ENCODE assay signal across 8 mouse cellular contexts in genomic region chr8:87708127-87708637, GRCm38 (mm10).
A peak's percentile ranks its signal among the peaks of the same experiment; 100 is the strongest.
DNase-seq lines count a peak whose midpoint lies in the region; ATAC-seq lines count a peak whose summit lies in the region.

No protein-coding gene starts in this region.

- peaks cover 13% of the 10 kb centered on the region for H3K4me1 ChIP-seq in kidney, embryonic 14.5 days (ENCODE audit: control insufficient read depth, insufficient read depth, low read length)
- peaks cover 64% of the 10 kb centered on the region for H3K4me1 ChIP-seq in forebrain, embryonic 12.5 days
- no peaks in the 10 kb centered on the region for H3K4me1 ChIP-seq in liver, embryonic 11.5 days (replicated peaks; ENCODE audit: control insufficient read depth, insufficient read depth, low read length)
- peaks cover 9% of the 10 kb centered on the region for H3K4me1 ChIP-seq in stomach, embryonic 15.5 days

- peak overlapping the region; percentile 21 for H3K4me2 ChIP-seq in kidney, embryonic 14.5 days (replicated peaks; ENCODE audit: low read depth, low read length)
- peak overlapping the region; percentile 35 for H3K4me2 ChIP-seq in forebrain, embryonic 12.5 days
- H3K4me2 ChIP-seq in liver, embryonic 11.5 days, result 0 out of 2 replicates have a peak overlapping the region, but pooled peaks have one; percentile 12
- H3K4me2 ChIP-seq in stomach, embryonic 15.5 days, result peak overlapping the region; percentile 46

- no peak for DNase-seq in kidney, adult 18-20 months
- DNase-seq in liver, embryonic 11.5 days (ENCODE audit: low spot score), result no peak
- DNase-seq in urinary bladder, postnatal 36 days (ENCODE audit: low spot score in 2 of 2), result no peak
- no peak for DNase-seq in lung, postnatal 36 days

- H3K27me3 ChIP-seq in kidney, embryonic 14.5 days (ENCODE audit: control insufficient read depth, insufficient read depth, low read length), result no peaks in the 10 kb centered on the region
- H3K27me3 ChIP-seq in forebrain, embryonic 12.5 days, result no peaks in the 10 kb centered on the region
- H3K27me3 ChIP-seq in liver, embryonic 11.5 days (replicated peaks; ENCODE audit: control insufficient read depth, insufficient read depth, low read length), result no peaks in the 10 kb centered on the region
- no peaks in the 10 kb centered on the region for H3K27me3 ChIP-seq in stomach, embryonic 15.5 days (replicated peaks)

- H3K36me3 ChIP-seq in kidney, embryonic 14.5 days (ENCODE audit: control insufficient read depth, insufficient read depth, low read length), result no peaks in the 10 kb centered on the region
- no peaks in the 10 kb centered on the region for H3K36me3 ChIP-seq in forebrain, embryonic 12.5 days (replicated peaks)
- H3K36me3 ChIP-seq in liver, embryonic 11.5 days (ENCODE audit: control insufficient read depth, insufficient read depth, low read length), result no peaks in the 10 kb centered on the region
- no peaks in the 10 kb centered on the region for H3K36me3 ChIP-seq in stomach, embryonic 15.5 days

- no peak overlapping the region for H3K9ac ChIP-seq in kidney, embryonic 14.5 days (ENCODE audit: low read depth, low read length)
- no peak overlapping the region for H3K9ac ChIP-seq in forebrain, embryonic 12.5 days
- H3K9ac ChIP-seq in liver, embryonic 11.5 days (ENCODE audit: low read depth, low read length), result no peak overlapping the region
- H3K9ac ChIP-seq in stomach, embryonic 15.5 days, result no peak overlapping the region; the same call in 1 of the 2 replicates

- no peak overlapping the region for H3K4me3 ChIP-seq in kidney, embryonic 14.5 days (ENCODE audit: low read length)
- H3K4me3 ChIP-seq in forebrain, embryonic 12.5 days (replicated peaks), result no peak overlapping the region
- no peak overlapping the region for H3K4me3 ChIP-seq in liver, embryonic 11.5 days (ENCODE audit: low read depth, low read length)
- 0 out of 2 replicates have a peak overlapping the region, but pooled peaks have one; percentile 11 for H3K4me3 ChIP-seq in stomach, embryonic 15.5 days (replicated peaks)

- H3K9me3 ChIP-seq in kidney, embryonic 14.5 days (ENCODE audit: control insufficient read depth, low read length), result no peaks in the 10 kb centered on the region
- H3K9me3 ChIP-seq in forebrain, embryonic 12.5 days, result no peaks in the 10 kb centered on the region
- no peaks in the 10 kb centered on the region for H3K9me3 ChIP-seq in liver, embryonic 11.5 days (ENCODE audit: control insufficient read depth, low read length)
- H3K9me3 ChIP-seq in stomach, embryonic 15.5 days, result no peaks in the 10 kb centered on the region

- 5% methylated on average over 9 of the region's 11 CpGs for WGBS in kidney, embryonic 14.5 days
- WGBS in forebrain, embryonic 12.5 days, result 18% methylated on average over 11 of the region's 11 CpGs
- 20% methylated on average over 10 of the region's 11 CpGs for WGBS in liver, embryonic 11.5 days
- 18% methylated on average over 11 of the region's 11 CpGs for WGBS in stomach, embryonic 15.5 days

- H3K27ac ChIP-seq in kidney, embryonic 14.5 days (ENCODE audit: low read depth, low read length), result no peak overlapping the region
- H3K27ac ChIP-seq in forebrain, embryonic 12.5 days, result peak overlapping the region; percentile 86
- H3K27ac ChIP-seq in liver, embryonic 11.5 days (ENCODE audit: low read depth, low read length), result no peak overlapping the region
- no peak overlapping the region for H3K27ac ChIP-seq in stomach, embryonic 15.5 days

- peak; percentile 71; the same call in 1 of the 2 replicates for ATAC-seq in kidney, embryonic 14.5 days (ENCODE audit: low FRiP score, low TSS enrichment)
- peak; percentile 49 for ATAC-seq in forebrain, embryonic 12.5 days (ENCODE audit: low FRiP score)
- no peak for ATAC-seq in liver, embryonic 11.5 days (replicated peaks; ENCODE audit: low FRiP score)
- no peak; the same call in 1 of the 2 replicates for ATAC-seq in stomach, embryonic 15.5 days (ENCODE audit: insufficient read depth, low FRiP score, low read depth)
- no peak for ATAC-seq in megakaryocyte-erythroid progenitor cell, adult 5-6 weeks (replicated peaks; ENCODE audit: low FRiP score, low TSS enrichment, poor library complexity, severe bottlenecking)

Comparison
In these comparisons a context has a peak if more than half of its experiments do, and no peak if none do; other contexts are left out.
1. ATAC-seq: peak in kidney, embryonic 14.5 days (single experiment) and forebrain, embryonic 12.5 days (single experiment); none in liver, embryonic 11.5 days (single experiment), stomach, embryonic 15.5 days (single experiment) and megakaryocyte-erythroid progenitor cell, adult 5-6 weeks (single experiment).
2. Peak in every context shown above with its lines, with median percentiles within 50 percentile points of each other: H3K4me2 ChIP-seq.